ENCODE assay signal across 16 mouse cellular contexts in the genomic region with DNA sequence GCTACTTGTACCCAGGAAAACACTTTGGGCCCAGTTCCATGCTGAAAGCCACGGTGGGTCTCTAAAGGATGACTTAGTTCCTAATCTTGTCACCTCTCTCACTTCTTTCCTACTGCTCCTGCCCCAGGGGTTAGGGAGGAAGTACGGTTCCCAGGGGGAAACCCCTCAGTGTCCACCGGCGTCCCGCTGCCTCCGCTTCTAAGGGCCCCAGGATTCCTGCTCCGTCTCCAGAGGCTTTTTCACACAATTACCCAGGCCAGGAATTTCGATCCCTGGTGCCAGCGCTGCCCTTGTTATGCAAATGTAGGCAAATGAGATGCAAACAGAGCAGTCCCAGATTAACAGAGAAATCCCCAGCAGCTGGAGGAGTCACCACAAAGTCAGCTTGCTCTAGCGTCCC. TPM values are rescaled to one million over a fixed set of nuclear protein-coding genes. Genes with fewer than 3 reads are reported as not detected.
A peak's percentile ranks its signal among the peaks of the same experiment; 100 is the strongest.
DNase-seq lines count a peak whose midpoint lies in the region; ATAC-seq lines count a peak whose summit lies in the region.
"Had no signal": no experiment of that assay in that cellular context is flagged by ENCODE, and none has a peak within 500 bp of the region (broad histone marks: within the 10 kb centered on the region; RNA-seq: fewer than 3 reads in every experiment).

No protein-coding gene starts in this region.

- H3K9me3 ChIP-seq in forebrain, embryonic 11.5 days (ENCODE audit: control insufficient read depth, low read length): no peaks in the 10 kb centered on the region
- no peaks in the 10 kb centered on the region for H3K9me3 ChIP-seq in hindbrain, embryonic 16.5 days (ENCODE audit: control insufficient read depth, low read length)
- H3K9me3 ChIP-seq in neural tube, embryonic 14.5 days (ENCODE audit: control insufficient read depth, low read length): no peaks in the 10 kb centered on the region

- WGBS in forebrain, embryonic 11.5 days: 4% methylated on average over 10 of the region's 10 CpGs
- WGBS in hindbrain, embryonic 16.5 days: 10% methylated on average over 10 of the region's 10 CpGs
- WGBS in neural tube, embryonic 14.5 days: 5% methylated on average over 10 of the region's 10 CpGs

- peak; percentile 85 for DNase-seq in retina, postnatal 1 day
- no peak for DNase-seq in retina, embryonic 14.5 days (ENCODE audit: low spot score)
- DNase-seq in forebrain, embryonic 11.5 days (ENCODE audit: low spot score): peak; percentile 76
- DNase-seq in kidney, adult 18-20 months: no peak
- no peak for DNase-seq in spleen, postnatal 36 days (ENCODE audit: low spot score in 2 of 2)
- no peak for DNase-seq in adrenal gland, adult 2 months
- DNase-seq: cerebellum, postnatal 25 days; heart, postnatal 36 days; liver; thymus, postnatal 4 days had no signal

- no peaks in the 10 kb centered on the region for H3K27me3 ChIP-seq in forebrain, embryonic 11.5 days (ENCODE audit: control insufficient read depth, insufficient read depth, low read length)
- H3K27me3 ChIP-seq in hindbrain, embryonic 16.5 days (replicated peaks; ENCODE audit: control insufficient read depth, insufficient read depth, low read length): no peaks in the 10 kb centered on the region
- H3K27me3 ChIP-seq in neural tube, embryonic 14.5 days (ENCODE audit: control insufficient read depth, insufficient read depth, low read length): no peaks in the 10 kb centered on the region

- no peak overlapping the region for H3K9ac ChIP-seq in forebrain, embryonic 11.5 days (ENCODE audit: low read length)
- no peak overlapping the region for H3K9ac ChIP-seq in hindbrain, embryonic 16.5 days (ENCODE audit: low read depth, low read length)
- H3K9ac ChIP-seq in neural tube, embryonic 14.5 days (replicated peaks; ENCODE audit: low read depth, low read length): no peak overlapping the region

- no peak overlapping the region for H3K4me3 ChIP-seq in forebrain, embryonic 11.5 days (ENCODE audit: low read depth, low read length)
- no peak overlapping the region for H3K4me3 ChIP-seq in hindbrain, embryonic 16.5 days (ENCODE audit: low read length)
- H3K4me3 ChIP-seq in neural tube, embryonic 14.5 days (ENCODE audit: low read depth, low read length): no peak overlapping the region

- H3K36me3 ChIP-seq in forebrain, embryonic 11.5 days (ENCODE audit: control insufficient read depth, insufficient read depth, low read length): no peaks in the 10 kb centered on the region
- H3K36me3 ChIP-seq in hindbrain, embryonic 16.5 days (ENCODE audit: control insufficient read depth, insufficient read depth, low read length): no peaks in the 10 kb centered on the region
- H3K36me3 ChIP-seq in neural tube, embryonic 14.5 days (ENCODE audit: control insufficient read depth, insufficient read depth, low read length): no peaks in the 10 kb centered on the region

- ATAC-seq in forebrain, embryonic 11.5 days (replicated peaks; ENCODE audit: low FRiP score): no peak
- ATAC-seq in hindbrain, embryonic 16.5 days: peak; percentile 25; the same call in 1 of the 2 replicates
- no peak for ATAC-seq in neural tube, embryonic 14.5 days (ENCODE audit: low read depth)
- ATAC-seq: CD4-positive, CD25-positive, alpha-beta regulatory T cell, adult 4 months had no signal

- H3K27ac ChIP-seq in forebrain, embryonic 11.5 days (ENCODE audit: low read depth, low read length): no peak overlapping the region
- H3K27ac ChIP-seq in hindbrain, embryonic 16.5 days (ENCODE audit: low read depth, low read length): peak overlapping the region; percentile 55
- H3K27ac ChIP-seq in neural tube, embryonic 14.5 days (ENCODE audit: low read depth, low read length): peak overlapping the region; percentile 75
- H3K27ac ChIP-seq: kidney, postnatal 0 days had no signal

- H3K4me2 ChIP-seq in forebrain, embryonic 11.5 days (ENCODE audit: low read depth, low read length, severe bottlenecking): peak overlapping the region; percentile 15; the same call in 1 of the 2 replicates
- no peak overlapping the region for H3K4me2 ChIP-seq in hindbrain, embryonic 16.5 days (ENCODE audit: low read length)
- H3K4me2 ChIP-seq in neural tube, embryonic 14.5 days (ENCODE audit: low read depth, low read length): peak overlapping the region; percentile 8; the same call in 1 of the 2 replicates

- peaks cover 30% of the 10 kb centered on the region for H3K4me1 ChIP-seq in forebrain, embryonic 11.5 days (replicated peaks; ENCODE audit: control insufficient read depth, insufficient read depth, low read length)
- H3K4me1 ChIP-seq in hindbrain, embryonic 16.5 days (ENCODE audit: control insufficient read depth, insufficient read depth, low read depth, low read length): peaks cover 34% of the 10 kb centered on the region
- H3K4me1 ChIP-seq in neural tube, embryonic 14.5 days (ENCODE audit: control insufficient read depth, insufficient read depth, low read length): peaks cover 26% of the 10 kb centered on the region

RNA-seq across cellular contexts. Expression of a gene that starts 18.5 kb away (rescaled TPM):
- 3.6 and 8.2 TPM in 2 replicates for polyA plus RNA-seq in forebrain, embryonic 11.5 days (2014; fragmentation: Nextera tagmentation; extraction: Ambion mirVana)
- 13.4 and 14.9 TPM in 2 replicates for polyA plus RNA-seq in hindbrain, embryonic 16.5 days (2015; fragmentation: Nextera tagmentation; extraction: Ambion mirVana)
- polyA plus RNA-seq in neural tube, embryonic 14.5 days (2014; fragmentation: Nextera tagmentation; extraction: Ambion mirVana): 15.4 and 17.1 TPM in 2 replicates
- total RNA-seq in adrenal gland, adult 2 months (2021): 10 to 100 TPM; 18.7 to 24.9 TPM
- polyA plus RNA-seq in adrenal gland, adult 2 months (2012; rRNA removed): 87.5 and 105 TPM in 2 replicates
- total RNA-seq: neutrophil, adult 5-6 weeks had no signal

RNA-seq across cellular contexts. Expression of a gene that starts 37.2 kb away (rescaled TPM):
- 0.05 TPM in 1 of 2 replicates, not detected in the other for polyA plus RNA-seq in forebrain, embryonic 11.5 days (2014; fragmentation: Nextera tagmentation; extraction: Ambion mirVana)
- not detected in 2 replicates for polyA plus RNA-seq in hindbrain, embryonic 16.5 days (2015; fragmentation: Nextera tagmentation; extraction: Ambion mirVana)
- polyA plus RNA-seq in neural tube, embryonic 14.5 days (2014; fragmentation: Nextera tagmentation; extraction: Ambion mirVana): not detected in 2 replicates
- total RNA-seq in adrenal gland, adult 2 months (2021): 1 to 10 TPM in 1 of 2 experiments, under 1 TPM in 1; 0.92 to 1.1 TPM
- 3.2 and 3.7 TPM in 2 replicates for polyA plus RNA-seq in adrenal gland, adult 2 months (2012; rRNA removed)
- total RNA-seq: heart, postnatal 36 days; neutrophil, adult 5-6 weeks had no signal
- polyA plus RNA-seq: CD4-positive, CD25-positive, alpha-beta regulatory T cell, adult 4 months; gonadal fat pad, adult 2 months; kidney, postnatal 0 days had no signal

Comparison
In these comparisons a context has a peak if more than half of its experiments do, and no peak if none do; other contexts are left out.
1. DNase-seq: peak in retina, postnatal 1 day (single experiment) and forebrain, embryonic 11.5 days (single experiment); none in retina, embryonic 14.5 days (single experiment), kidney, adult 18-20 months (single experiment), spleen, postnatal 36 days (0 of 2) and adrenal gland, adult 2 months (single experiment).